Mouse (Mus musculus): ENCODE results near the gene Phlpp2. TPM values are rescaled to one million over a fixed set of nuclear protein-coding genes. Genes with fewer than 3 reads are reported as not detected.
A peak's percentile ranks its signal among the peaks of the same experiment; 100 is the strongest.

Gene Phlpp2
- total RNA-seq, 4 experiments from 2014 or later = 3.1 to 4.8 (median 4.2) TPM

- no peak for DNase-seq (ENCODE audit: low spot score)
These were observed 34.0 kb downstream of the Phlpp2 start for GRCm38 (mm10) chr8:109902379-109902778.

GRCm38 (mm10) chr8:109903909-109904469, 35.6 kb downstream of the Phlpp2 start:
- DNase-seq (ENCODE audit: low spot score) = no peak

- no peak for DNase-seq (ENCODE audit: low spot score)
These were observed 36.8 kb downstream of the Phlpp2 start for GRCm38 (mm10) chr8:109904928-109905668.

GRCm38 (mm10) chr8:109906907-109907306, 38.6 kb downstream of the Phlpp2 start:
- no peak for DNase-seq (ENCODE audit: low spot score)

GRCm38 (mm10) chr8:109907376-109907775, 39.0 kb downstream of the Phlpp2 start:
- no peak for DNase-seq (ENCODE audit: low spot score)

GRCm38 (mm10) chr8:109917277-109917676, 48.9 kb downstream of the Phlpp2 start:
- peak; percentile 35 for DNase-seq (ENCODE audit: low spot score)

- no peak for DNase-seq (ENCODE audit: low spot score)
These were observed 52.4 kb downstream of the Phlpp2 start for GRCm38 (mm10) chr8:109920406-109921390.

- DNase-seq (ENCODE audit: low spot score) = no peak
These were observed 73.4 kb downstream of the Phlpp2 start for GRCm38 (mm10) chr8:109941606-109942360.

GRCm38 (mm10) chr8:109945153-109945632, 76.9 kb downstream of the Phlpp2 start:
- no peak for DNase-seq (ENCODE audit: low spot score)

- DNase-seq (ENCODE audit: low spot score) = no peak
These were observed 77.4 kb downstream of the Phlpp2 start for GRCm38 (mm10) chr8:109945694-109946093.

GRCm38 (mm10) chr8:109946272-109946671, 77.9 kb downstream of the Phlpp2 start:
- DNase-seq (ENCODE audit: low spot score) = no peak

- DNase-seq (ENCODE audit: low spot score) = no peak
These were observed 79.3 kb downstream of the Phlpp2 start for GRCm38 (mm10) chr8:109947447-109948284.

GRCm38 (mm10) chr8:109948285-109948564, 79.9 kb downstream of the Phlpp2 start:
- DNase-seq (ENCODE audit: low spot score) = no peak

- DNase-seq (ENCODE audit: low spot score) = no peak
These were observed 83.8 kb downstream of the Phlpp2 start for GRCm38 (mm10) chr8:109952171-109952570.

GRCm38 (mm10) chr8:109954486-109954948, 86.2 kb downstream of the Phlpp2 start:
- DNase-seq (ENCODE audit: low spot score) = no peak

- no peak for DNase-seq (ENCODE audit: low spot score)
These were observed 89.1 kb downstream of the Phlpp2 start for GRCm38 (mm10) chr8:109957167-109958028.

- no peak for DNase-seq (ENCODE audit: low spot score)
These were observed 89.8 kb downstream of the Phlpp2 start for GRCm38 (mm10) chr8:109958036-109958655.

GRCm38 (mm10) chr8:109959112-109959511, 90.8 kb downstream of the Phlpp2 start:
- no peak for DNase-seq (ENCODE audit: low spot score)

All from heart, adult 8-10 months (tissue).